Mouse (Mus musculus) heart, postnatal 14 days (tissue): ENCODE measurements around the gene Baz2b. TPM values are rescaled to one million over a fixed set of nuclear protein-coding genes. Genes with fewer than 3 reads are reported as not detected.

Source experiments
- total RNA-seq, 2 experiments: library from RNA; stranded (reverse); gene quantifications; 2 replicates each; pipeline ENCODE4 v1.2.3; 2021

The Baz2b gene
- total RNA-seq, 2 experiments from 2014 or later = 44.6 to 54.8 TPM

Other genes starting within 250 kb of the Baz2b start
- gene March7, start within 50 bp of the Baz2b start, total RNA-seq = 10 to 100 TPM; 33.9 to 37.7 TPM
- 10 to 100 TPM; 11.0 to 11.7 TPM for gene Cd302, start 74.6 kb upstream of the Baz2b start, total RNA-seq
- 1 to 10 TPM in 1 of 2 experiments, under 1 TPM in 1; 0.84 to 2.2 TPM for gene Ly75, start 173.5 kb upstream of the Baz2b start, total RNA-seq